Mouse (Mus musculus): ENCODE data around the gene Sik3.
"Not testable (repeated sequence)": the region's sequence is repeated elsewhere in the genome, so short reads cannot be mapped to it uniquely, and the experiment has no call there.

Gene Sik3

DNA sequence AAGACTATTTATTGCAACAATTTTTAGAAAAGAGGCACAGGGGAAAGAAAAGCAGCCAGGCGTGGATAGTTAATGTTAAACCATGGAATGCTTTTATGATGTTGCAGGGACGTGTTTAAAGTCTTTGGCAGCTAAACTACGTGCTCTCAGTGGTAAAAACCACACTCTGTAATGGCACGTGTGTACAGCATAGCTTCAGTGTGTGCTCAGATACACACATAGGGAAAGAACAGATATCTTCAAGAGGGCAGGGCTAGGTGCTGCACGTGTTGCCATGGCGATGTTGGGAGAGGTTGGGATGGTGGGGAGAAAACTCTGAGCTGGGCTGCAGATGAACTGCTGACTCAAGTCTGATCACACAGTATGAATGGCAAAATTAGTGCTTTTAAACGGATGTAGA is 90.5 kb downstream of the Sik3 start:
- no peak for DNase-seq (ENCODE audit: low read depth, low spot score)

GRCm38 (mm10) chr9:46106105-46106504 is 93.5 kb downstream of the Sik3 start:
- no peak for DNase-seq (ENCODE audit: low read depth, low spot score)

GRCm38 (mm10) chr9:46110648-46111047 is 98.0 kb downstream of the Sik3 start:
- DNase-seq (ENCODE audit: low read depth, low spot score) = no peak

DNA sequence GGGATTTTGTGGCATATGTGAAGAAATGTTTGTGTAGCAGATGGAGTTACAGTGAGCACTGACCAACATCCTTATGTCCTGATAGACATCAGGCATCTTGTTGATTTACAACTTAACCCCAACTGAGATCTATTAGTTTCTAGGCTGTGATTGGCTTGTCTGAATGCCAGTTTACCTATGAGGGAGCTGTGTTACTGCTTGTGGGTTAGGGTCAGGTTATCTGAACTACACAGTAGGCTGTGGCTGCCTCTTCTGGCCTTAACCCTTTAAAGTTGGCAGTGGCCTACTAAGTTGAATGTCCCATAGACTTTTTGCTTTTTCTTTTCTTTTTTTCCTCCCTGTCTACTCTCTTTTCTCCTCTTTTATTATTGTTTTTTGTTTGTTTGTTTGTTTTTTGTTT is 98.7 kb downstream of the Sik3 start:
- no peak for DNase-seq (ENCODE audit: low read depth, low spot score)

DNA sequence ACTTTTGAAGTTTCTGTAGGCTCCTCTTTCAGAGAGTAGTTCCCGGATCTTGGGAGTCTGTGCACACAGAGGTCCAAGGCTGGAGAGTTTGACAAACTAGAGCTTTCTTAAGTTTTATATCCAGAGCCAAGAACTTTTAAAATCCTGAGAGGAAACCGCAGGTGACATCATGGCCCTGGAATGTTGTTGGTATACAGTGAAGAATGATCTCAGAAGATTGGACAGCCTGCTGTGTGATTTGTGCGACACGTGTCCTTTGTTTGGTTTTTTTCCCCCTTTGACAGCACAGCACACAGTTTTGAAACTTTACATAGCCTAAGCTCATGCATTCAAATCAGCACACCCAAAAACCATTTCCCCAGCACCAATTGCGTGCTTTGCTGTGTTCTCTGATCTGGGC is 99.6 kb downstream of the Sik3 start:
- DNase-seq (ENCODE audit: low read depth, low spot score) = no peak

DNA sequence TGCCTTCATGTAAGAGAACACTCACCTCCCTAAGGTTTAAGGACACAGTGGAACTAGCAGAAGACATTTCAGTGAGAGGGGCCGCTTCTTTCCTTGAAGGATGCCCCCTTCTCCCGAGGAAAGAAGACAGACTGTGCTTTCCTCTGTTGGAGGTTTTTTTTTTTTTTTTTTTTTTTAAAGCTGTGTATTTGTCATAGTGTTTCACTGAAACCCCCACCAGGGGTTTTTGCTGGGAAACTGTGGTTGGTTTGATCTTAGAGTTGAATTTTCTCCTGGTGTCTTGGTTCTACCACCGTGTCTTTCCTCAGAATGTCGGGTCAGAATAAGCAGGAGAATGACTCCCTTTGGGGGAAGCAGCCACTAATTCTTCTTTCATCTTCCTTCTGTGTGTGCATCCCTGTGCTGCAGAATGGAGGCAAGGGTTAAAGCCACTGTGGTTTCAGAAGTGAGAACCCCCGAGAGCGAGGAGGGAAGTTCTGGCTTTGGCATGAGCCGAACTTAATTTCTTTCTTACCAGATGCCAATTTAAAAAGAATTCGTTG is 106.3 kb downstream of the Sik3 start:
- no peak for DNase-seq (ENCODE audit: low read depth, low spot score)

DNA sequence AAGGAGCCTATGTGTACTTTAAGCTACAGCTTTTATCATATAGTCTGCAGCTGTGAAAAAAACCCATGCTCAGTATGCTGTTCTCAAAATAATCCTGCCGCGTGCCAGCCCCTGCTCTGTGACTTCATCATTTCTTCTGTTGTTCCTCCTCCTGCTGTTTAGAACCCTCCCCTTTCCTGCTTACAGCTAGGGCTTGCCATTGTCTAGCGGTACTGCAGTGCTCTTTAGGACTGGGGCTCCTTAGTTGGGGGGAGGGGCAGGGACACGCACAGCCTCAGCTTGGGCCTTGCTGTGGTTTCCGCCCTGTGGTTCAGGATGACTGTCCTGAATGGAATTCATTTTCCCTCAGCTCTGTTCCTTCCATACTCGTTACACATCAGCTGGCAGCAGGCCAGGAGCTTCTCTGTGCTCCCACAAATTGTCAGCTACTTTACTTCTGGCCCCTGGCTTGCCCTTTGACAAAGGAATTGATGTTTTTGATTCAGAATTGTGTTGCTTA is 107.4 kb downstream of the Sik3 start:
- DNase-seq (ENCODE audit: low read depth, low spot score) = peak; percentile 38

DNA sequence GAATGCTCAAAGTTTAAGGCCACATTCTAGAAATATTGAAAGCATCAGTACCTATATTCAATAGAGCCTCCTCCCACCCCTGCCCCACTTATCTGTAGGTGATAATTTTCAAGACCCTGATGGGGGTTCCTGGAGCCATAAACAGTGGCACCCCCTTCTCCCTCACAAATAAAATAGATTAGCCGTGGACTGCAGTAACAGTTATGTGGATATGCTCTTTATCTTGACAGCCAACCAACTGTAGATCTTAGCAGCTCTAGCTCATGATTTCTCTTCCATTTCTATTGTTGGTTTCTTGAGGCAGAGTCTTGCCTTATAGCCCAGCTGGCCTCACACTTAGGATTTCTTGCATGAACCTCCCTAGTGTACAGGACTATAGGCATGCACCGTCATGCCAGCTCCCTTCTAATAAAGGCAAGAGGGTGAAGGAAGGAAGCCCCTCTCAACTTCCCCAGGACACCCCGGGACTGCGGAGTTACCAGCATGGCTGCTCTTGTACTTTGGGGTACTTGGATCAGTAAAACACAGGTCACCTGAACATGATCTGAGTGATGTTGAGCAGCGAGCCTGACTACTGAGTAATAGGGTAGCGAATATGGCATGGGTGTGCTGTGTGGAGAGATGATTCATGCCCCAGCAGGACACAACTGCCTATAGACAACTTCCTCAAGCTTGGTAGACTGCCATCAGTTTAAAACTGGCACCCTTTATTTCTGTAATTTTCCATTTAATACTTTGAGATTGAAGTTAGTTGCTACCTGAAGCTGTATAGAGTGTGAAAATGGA is 108.0 kb downstream of the Sik3 start:
- DNase-seq (ENCODE audit: low read depth, low spot score) = no peak

DNA sequence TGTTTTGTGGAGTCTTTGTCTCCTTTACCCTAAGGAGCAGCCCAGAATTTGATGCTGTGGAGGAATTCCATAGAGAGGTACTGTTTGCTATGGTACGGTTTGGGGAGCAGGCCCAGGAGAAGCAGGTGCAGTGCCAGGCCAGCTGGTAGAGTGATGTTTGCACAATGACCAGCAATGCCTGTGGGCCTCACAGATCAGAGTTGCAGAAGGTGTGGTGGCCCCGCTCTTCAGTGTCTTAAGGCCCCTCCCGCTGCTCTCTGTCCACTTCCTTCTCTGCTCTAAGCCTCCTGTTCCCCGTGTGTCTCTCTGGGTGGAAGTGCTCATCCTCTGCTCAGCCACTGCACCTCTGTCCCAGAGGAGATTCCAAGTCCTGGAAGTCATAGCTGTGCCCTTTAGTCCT is 108.9 kb downstream of the Sik3 start:
- no peak for DNase-seq (ENCODE audit: low read depth, low spot score)

GRCm38 (mm10) chr9:46122731-46123130 is 110.1 kb downstream of the Sik3 start:
- no peak for DNase-seq (ENCODE audit: low read depth, low spot score)

DNA sequence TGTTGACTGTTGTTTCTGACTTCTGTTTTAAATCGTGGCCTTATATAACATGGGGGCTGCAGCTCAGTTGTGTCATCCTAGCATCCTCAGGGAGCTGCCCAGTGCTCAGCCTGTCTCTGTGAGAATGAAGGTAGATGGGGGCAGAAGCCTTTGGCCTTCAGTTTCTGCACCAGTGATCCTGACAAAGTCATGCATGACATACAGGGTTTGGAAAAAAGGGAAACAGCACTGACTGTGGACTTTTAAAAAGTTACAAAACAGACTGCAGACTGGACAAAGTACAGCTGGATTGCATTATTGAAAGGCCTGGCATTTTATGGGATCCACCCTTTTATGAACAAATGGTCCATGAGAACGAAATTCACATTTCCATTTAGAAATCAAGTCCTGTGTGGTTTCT is 113.7 kb downstream of the Sik3 start:
- no peak for DNase-seq (ENCODE audit: low read depth, low spot score)

- no peak for DNase-seq (ENCODE audit: low read depth, low spot score)
Measured at GRCm38 (mm10) chr9:46127326-46127725, 114.7 kb downstream of the Sik3 start.

DNA sequence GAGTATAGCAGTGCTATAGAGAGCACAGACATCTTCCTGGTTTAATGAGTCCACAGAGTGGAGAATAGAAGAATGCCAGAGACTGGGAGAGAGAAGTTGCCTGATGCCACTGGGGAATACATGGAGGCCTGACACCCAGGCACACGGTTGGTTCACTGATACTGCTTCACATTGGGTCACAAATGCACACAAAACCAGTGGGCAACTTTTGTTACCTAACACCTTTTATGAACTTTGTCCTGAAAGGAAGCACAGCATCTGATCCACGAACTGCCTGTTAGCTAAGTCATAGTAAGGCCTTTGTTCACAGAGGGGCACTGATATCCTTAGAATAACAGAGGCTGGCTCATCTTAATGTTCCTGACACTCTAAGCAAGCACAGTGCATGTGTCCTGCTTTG is 116.6 kb downstream of the Sik3 start:
- DNase-seq (ENCODE audit: low read depth, low spot score) = no peak

DNA sequence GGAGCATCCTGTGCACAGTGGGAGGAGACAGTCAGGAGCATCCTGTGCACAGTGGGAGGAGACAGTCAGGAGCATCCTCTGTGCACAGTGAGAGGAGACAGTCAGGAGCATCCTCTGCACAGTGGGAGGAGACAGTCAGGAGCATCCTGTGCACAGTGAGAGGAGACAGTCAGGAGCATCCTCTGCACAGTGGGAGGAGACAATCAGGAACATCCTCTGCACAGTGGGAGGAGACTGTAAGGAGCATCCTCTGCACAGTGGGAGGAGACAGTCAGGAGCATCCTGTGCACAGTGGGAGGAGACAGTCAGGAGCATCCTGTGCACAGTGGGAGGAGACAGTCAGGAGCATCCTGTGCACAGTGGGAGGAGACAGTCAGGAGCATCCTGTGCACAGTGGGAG is 120.2 kb downstream of the Sik3 start:
- not testable (repeated sequence) for DNase-seq (ENCODE audit: low read depth, low spot score)

DNA sequence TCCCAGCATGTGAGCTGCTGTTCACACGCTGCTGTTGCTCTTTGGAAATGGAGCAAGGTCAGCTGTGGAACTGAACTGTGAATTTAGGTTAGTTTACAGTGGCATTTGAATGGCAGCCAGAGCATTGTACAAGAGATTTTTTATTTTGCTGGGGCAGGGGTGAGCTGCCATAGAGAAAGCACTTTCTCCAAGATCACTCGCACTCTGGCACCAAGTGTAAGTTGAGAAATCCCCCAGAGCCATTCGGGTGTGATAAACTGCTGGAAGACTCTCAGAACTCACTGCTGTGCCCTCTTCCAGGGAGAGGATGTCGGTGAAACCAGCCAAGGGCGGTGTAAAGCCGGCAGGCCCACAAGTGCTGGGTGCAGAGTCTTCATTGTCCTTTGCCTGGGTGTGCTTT is 126.2 kb downstream of the Sik3 start:
- no peak for DNase-seq (ENCODE audit: low read depth, low spot score)

- DNase-seq (ENCODE audit: low read depth, low spot score) = no peak
Measured at GRCm38 (mm10) chr9:46140811-46141210, 128.2 kb downstream of the Sik3 start.

DNA sequence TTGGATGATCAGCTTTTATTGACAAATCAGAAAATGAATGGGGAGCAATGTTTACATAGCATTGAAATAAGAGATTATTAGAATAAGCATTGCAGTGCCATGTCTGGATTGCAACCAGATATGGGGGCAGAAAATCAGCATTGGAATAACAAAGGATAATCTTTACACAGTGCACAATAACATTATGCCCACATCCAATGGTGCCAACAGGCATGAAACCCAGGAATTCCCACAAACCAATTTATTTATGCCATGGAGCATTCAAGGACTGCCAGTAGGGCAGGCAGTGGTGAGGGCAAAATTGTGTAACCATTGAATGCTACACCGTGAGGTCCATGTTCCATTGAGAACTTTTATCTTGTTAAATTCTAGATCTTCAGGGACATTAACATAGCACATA is 129.4 kb downstream of the Sik3 start:
- DNase-seq (ENCODE audit: low read depth, low spot score) = no peak

DNA sequence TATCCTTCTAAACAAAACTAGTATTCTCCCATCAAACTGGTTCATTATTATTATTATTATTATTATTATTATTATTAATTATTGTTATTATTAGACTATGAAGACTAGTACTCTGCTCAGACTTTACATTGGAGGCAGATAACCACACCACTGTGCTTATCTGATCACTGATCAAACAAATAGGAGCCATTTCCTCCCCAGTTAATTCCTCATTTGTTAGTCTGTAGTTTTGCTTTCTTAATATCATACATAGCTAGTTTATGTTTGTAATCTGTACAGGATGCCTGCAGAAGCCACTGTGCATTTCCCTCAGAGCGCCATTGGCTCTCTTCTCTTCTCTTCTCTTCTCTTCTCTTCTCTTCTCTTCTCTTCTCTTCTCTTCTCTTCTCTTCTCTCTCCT is 129.9 kb downstream of the Sik3 start:
- DNase-seq (ENCODE audit: low read depth, low spot score) = no peak

DNA sequence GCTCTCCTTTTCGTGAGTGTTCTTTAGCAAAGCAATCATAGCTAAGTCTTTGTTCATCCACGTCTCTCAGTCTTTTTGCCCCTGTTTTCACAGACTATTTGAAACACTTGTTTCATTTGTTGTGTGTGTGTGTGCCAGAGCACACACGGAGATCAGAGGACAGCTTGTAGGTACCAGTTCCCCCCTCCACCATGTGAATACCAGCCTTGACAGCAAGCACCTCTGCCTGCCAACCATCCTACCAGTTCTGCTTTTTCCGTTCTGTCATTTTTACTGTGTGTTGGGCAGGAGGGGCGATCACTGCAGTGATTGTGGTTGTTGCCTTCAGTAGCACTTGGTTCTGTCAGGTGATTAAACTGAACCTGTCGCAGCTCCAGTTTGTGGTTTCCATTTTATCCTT is 132.4 kb downstream of the Sik3 start:
- no peak for DNase-seq (ENCODE audit: low read depth, low spot score)

DNA sequence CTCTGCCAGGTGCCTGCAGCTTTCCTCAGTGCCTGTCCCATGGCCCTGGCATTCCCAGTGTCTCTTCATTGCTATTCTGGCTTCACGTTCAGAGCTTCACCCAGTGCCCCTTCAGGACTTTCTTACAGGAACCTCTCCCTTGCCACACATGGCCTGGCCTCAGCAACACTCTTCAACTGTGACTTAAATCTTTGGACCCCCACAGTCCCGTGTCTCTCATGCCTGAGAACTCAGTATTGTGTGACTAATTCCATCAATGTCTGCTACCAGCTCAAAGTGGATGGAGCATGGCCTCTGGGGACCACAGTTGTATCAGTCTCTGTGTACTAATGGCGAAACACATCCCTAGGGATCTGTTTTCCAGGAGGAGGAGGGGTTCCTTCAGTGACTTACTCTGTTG is 133.8 kb downstream of the Sik3 start:
- no peak for DNase-seq (ENCODE audit: low read depth, low spot score)

- no peak for DNase-seq (ENCODE audit: low read depth, low spot score)
Measured at GRCm38 (mm10) chr9:46148723-46149122, 136.1 kb downstream of the Sik3 start.

- DNase-seq (ENCODE audit: low read depth, low spot score) = no peak
Measured at GRCm38 (mm10) chr9:46149392-46149791, 136.8 kb downstream of the Sik3 start.

DNA sequence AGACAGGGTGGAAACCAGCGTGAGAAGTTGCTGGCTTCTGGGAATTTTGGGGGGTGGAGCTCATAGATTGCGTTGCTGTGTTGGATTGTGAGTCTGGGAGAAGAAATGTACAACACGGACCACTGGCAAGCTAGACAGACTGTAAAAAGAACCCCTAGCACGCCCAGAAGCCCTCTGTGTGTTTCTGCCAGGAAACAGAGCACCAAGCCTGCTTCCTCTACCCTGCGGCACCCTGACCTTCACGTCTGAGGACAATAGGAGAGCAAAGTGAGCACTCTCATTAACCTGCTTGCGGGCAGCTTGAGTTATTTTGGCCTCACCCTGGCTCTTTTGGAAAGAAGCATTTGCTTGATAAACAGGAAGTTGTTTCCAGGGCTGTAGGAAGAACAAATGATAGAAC is 137.5 kb downstream of the Sik3 start:
- DNase-seq (ENCODE audit: low read depth, low spot score) = no peak

Measured in telencephalon, adult 2 months (tissue).